Mouse (Mus musculus): Measurements from ENCODE around the gene Cd300lg.
A peak's percentile ranks its signal among the peaks of the same experiment; 100 is the strongest.

Gene Cd300lg

DNA sequence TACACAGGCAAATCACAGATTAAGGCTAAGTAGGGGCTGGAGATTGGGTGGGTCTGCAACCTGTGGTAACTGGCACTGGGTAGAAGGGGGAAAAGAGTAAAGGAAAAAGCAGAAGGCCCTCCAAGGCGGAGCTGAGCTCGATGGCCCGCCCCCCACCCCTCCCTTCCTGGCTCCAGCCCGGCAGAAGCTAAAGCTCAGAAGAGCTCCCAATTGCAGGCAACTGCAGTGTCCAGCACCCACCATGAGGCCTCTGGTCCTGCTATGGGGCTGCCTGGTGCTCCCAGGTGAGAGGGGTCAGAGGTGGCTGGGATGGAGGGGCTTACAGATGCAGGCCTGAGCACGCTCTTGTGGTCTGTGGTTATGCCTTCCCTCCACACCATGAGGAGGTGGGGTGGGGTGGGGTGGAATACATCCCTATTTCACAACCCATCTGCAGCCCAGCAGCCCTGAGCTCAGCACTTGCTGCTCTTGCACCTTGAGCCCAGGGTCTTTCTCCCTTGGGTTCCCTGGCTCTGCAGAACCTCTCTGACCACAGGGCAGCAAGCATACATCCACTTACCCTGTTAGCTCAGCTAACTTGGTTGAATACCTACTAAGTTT is at the start of gene Cd300lg:
Cd300lg (plus strand) TSS at position 160 of the 600 bp plus-strand sequence.
- no peak for DNase-seq

DNA sequence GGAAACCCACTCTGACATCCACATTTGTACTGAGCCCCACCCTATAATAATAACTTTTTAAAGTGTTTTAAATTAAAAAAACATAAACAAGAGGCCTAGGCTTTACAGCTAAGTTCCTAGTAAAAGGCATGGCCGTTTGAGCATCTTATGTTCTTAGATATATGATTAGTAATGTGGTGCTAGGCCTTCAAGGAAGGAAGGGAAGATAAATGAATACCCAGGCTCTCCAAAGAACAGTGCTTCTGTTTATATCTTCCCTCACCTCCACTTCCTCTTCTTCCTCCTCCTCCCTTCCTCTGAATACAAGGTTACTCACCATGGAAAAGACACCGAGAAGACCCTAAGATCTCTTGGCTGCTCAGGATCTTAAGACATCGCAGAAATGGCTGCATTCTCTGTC is 49.5 kb upstream of the Cd300lg start:
- no peak for DNase-seq

DNA sequence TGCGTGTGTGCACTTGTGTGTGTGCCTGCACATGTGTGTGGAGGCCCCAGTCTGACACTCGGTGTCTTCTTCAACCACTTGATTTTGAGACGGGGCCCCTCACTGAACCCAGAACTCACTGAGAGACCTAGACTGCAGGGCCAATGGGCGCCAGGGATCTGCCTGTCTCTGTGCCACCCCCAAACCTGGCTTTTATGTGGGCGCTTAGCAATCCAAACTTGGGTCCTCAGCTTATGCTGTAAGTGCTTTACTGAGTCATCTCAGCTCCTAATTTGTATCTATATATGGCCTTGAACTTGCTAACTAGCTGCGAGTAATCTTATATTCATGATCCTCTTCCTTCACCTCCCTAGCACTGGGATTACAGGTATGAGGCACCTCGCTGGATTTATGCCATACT is 48.9 kb upstream of the Cd300lg start:
- DNase-seq = no peak

- no peak for DNase-seq
These were observed 47.2 kb upstream of the Cd300lg start for GRCm38 (mm10) chr11:101994100-101994499.

DNA sequence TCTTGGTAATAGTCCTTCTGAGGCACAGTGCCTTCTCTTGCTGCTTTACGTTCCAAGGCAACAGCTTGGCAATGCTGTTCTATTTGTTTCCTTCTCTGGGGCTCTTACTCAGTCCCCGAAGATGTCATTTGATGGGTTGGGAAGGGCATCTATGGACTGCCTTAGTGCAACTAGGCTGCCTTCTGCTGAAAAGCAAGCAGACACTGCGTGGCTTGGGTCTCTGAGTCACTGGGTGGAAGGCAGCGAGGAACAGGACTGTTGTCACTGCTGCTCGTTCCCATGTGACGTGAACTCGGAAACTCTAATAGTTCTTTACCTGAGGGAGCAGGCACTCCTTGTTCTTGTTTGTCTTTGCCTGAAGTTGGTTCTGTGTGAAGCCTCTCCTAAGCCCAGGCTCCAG is 45.4 kb upstream of the Cd300lg start:
- DNase-seq = no peak

DNA sequence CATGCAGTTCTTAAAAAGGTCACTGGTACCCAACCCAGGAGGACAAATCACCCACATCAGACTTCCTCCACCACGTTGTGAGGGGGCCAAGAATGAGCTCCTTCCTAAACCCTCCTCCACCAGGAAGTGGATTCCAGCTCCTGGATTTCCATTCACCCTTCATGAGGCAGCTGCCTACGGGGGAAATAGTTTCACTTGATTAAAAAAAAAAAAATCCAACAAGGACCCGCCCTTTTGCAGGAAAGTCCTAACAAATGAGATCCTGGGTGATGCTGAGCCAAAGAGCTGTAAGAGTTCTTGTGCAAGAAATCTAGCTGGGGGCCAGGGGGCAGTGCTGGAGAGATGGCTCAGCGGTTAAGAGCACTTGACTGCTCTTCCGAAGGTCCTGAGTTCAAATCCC is 43.1 kb upstream of the Cd300lg start:
- no peak for DNase-seq

DNA sequence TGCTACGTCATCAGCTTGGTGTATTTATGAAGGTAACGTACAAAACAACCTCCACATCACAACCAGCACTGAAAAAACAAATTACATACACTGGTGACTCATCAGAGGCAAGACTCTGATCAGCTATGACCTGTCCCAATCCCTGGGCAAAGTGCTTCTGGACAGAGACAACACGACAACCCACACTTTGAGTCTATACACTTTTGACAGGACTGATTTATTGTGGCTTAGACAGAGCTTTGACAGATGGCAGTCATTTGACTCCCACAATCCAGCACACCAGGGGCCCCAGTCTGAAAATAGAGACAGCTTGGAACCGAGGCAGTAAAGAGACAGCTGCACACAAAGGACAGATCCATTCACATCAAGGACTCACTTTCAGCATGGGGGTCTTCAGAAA is 41.8 kb upstream of the Cd300lg start:
- DNase-seq = no peak

GRCm38 (mm10) chr11:102004251-102004650 is 37.1 kb upstream of the Cd300lg start:
- no peak for DNase-seq

DNA sequence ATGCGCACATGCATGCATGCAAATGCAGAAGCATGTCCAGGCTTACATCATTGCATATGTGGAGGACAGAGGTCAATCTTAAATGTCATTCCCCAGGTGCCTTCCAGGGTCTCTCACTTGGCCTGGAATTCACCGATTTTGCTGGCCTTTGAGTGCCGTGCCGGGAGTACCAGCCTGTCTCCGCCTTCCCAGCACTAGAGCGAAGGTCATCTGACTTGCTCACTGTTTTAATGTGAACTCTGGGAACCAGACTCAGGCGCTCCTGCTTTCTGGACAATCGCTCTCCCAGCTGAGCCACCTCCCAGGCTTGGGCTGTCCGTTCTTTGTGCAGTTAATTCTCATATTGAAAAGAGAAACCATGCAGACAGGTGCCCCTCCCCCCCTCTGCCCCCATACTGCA is 35.0 kb upstream of the Cd300lg start:
- no peak for DNase-seq

DNA sequence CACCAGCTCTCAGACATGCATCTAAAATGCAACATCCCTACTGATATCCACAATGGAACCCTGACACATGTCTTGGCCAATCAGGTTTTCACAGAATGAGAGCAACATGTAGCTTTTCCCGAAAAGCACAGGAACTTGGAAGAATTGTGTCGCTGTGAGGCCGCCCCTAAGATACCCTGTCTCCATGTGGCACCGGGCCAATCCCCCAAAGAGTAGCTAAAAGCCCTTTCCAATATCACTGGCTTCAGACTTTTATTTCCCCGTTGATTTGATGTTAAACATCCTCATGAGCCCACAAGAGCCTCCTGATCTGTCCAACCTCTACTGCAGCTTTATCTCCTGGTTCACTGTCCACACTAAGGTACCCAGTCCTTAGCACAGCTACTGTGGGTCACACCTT is 34.6 kb upstream of the Cd300lg start:
- DNase-seq = no peak

DNA sequence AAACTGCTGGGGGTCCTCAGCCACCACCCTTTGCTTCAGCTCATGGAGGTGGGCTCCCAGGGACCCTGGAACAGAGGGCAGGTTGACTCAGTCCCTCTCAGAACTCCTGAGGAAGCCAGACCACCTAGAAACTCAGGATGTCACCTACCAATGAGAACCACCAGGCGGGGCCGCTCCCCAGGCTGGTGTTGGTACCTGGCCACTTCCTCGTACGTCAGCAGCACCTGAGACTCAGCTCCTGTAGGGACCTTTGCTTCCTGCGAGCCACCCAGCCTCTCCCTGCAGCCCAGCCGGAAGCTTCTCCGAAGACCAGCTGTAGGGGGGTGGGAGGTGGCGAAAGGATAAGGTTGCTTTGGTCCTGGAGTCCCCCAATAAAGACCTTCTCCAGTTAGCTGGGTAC is 32.9 kb upstream of the Cd300lg start:
- DNase-seq = no peak

DNA sequence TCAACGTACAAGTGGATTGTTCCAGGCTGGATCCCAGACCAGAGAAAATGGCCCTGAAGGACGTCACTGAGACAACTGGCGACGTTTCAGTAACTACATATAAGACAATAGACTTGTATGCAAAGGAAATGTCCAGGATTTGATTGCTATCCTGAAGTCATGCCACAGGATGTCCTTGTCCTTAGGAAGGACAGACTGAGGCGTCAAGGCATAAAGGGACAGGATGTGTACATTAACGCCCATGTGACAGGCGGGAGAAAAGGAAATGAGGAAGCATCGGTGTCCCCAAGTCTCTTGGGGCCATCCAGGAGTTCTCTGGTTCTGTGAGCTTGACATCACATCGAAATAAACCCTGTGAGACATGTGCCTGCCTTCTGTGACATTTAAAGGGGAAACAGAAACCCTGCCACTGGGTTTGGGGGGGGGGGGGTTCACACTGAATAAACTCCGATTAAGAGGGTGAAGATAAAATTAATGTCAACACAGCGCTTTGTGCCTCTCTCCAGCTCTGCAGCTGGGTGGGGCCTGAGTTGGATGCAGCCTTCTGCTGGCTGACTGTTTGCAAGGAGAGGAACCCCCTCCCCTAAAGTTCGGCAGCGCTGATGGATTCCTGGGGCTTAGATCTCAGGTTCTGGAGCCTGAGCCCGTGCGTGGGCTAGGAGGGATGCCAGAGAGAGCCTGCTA is 32.2 kb upstream of the Cd300lg start:
- peak; percentile 35 for DNase-seq

- no peak for DNase-seq
These were observed 31.2 kb upstream of the Cd300lg start for GRCm38 (mm10) chr11:102010140-102010539.

- no peak for DNase-seq
These were observed 29.8 kb upstream of the Cd300lg start for GRCm38 (mm10) chr11:102011510-102011909.

DNA sequence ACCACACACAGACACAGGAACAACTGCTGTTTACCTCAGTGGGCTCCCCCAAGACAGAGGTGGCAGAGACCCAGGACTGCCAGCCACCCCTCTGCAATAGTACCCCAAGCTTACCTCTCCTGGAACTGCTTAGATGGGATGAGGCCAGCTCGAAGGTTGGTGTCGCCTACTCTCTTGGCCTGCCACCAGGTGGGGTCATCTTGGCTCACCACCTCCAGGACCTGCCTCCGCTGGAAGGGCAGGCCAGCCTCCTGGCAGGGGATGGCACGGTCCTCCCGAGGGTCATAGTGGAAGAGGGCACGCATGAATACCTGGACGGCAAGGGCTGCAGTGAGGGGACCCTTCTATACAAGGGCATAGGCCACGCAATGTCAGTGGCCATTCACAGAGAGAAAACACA is 28.1 kb upstream of the Cd300lg start:
- no peak for DNase-seq

GRCm38 (mm10) chr11:102015472-102015871 is 25.8 kb upstream of the Cd300lg start:
- DNase-seq = no peak

DNA sequence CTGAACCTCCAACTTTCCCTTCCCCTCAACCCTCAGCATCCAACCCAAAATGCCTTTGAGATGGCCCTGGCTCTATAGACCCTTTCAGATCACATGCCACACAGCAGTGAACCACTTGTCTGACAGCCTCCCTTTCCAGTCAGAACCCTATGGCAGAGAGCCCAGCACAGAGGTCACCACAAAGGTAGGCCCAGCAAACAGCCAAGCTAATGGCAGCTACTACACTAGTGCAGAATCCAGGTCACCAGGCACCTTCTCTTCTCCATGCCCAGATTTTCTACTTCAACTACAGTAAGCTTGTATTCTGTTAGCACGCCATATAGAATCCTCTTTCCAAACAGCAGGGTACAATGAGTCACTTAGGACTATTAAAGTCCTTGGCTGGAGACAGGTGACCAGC is 25.2 kb upstream of the Cd300lg start:
- no peak for DNase-seq

DNA sequence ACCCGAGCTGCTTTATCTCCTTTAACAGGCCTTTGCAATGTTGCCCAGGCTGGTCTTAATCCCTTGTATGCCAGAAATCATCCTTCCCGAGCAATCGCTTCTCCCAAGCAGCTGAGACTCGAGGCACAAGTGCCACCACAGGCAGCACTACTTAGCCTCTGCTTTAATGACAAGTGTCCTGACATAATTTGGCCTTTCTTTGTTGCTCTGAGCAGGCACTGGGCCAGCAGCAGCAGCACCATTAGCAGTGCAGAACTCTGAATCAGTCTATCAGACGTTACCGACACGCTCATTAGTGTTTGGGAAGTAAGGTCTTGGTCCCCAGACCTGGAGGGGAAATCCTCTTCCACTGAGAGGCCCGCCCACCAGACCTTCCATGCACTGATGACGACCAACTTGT is 21.6 kb upstream of the Cd300lg start:
- DNase-seq = no peak

GRCm38 (mm10) chr11:102021196-102021595 is 20.1 kb upstream of the Cd300lg start:
- DNase-seq = no peak

GRCm38 (mm10) chr11:102023406-102023805 is 17.9 kb upstream of the Cd300lg start:
- DNase-seq = no peak

DNA sequence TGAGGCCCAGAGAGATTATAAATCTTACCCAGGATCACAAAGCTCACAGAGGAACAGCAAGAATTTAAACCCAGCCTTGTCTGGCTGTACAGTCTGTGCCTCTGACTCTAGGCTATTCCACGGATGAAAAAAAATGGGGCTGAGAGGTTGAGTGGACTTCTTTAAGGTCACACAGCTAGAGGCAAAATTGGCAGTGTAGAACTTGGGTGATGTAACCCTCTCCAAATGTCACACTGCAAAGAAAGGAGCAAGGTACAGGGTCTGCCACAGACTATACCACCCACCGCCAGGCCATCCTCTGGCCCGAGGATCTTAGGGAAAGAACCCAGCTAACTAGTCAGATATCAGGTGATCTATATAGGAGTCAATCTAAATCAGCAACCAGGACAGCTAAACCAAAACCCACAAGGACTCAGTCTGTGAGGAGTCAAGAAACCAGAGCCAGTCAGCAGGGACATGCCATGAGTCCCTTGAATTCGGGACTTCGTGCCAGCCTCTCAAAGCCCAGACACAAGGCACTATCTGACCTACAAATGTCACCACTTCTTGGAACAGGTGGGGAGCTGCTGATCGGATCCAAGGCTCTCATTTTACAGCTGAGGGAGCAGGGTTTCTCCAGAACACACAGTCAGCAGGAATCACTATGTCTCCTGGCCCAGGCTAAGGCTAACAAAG is 17.1 kb upstream of the Cd300lg start:
- DNase-seq = no peak

DNA sequence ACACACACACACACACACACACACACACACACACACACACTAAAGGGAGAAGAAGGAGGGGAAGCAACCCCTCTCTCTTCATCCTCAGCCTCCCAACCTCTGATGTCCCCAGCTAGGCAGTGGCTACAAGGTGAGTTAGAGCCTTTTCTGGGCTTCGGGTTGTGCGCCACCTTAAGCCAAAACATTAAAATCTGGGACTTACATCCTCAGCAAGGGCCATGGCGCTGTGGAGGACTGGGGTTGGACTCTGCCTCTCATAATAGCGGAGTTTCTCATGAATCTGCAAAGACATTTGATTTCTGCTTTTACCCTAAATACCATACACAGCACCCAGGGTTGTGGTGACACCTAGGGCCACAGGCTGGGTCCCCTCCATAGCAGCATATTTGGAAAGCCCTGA is 16.4 kb upstream of the Cd300lg start:
- no peak for DNase-seq

GRCm38 (mm10) chr11:102025354-102025753 is 16.0 kb upstream of the Cd300lg start:
- DNase-seq = no peak

DNA sequence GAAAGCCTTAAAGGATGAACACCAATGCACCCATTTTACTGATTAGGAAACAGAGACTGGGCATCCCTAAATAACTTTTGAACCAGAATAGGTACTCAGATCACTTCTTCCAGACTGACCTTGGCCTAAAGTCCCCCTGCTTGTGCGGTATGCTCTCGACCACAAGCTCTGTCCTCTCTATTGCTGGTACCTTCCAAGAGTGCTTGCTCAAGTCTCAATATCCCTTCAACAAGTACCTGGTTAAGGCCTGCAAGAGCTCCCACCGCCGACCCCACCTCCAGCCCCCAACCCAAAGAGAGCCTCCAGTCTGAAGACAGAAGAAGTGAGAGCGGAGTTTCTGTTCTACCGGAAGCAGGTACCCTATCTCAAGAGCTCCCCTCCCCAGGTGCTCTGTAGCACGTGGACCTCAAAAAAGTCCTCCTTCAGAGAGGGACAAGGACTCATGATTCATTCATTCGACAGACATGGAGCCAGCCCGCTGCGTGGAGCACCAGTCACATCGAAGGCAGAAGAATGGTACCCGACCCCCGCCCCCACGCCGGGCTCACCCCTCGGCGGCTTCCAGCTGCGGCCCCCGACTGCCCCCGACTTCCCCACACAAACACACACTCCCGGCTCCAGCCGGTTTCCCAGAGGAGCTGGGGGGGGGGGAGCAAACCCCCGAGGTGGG is 15.2 kb upstream of the Cd300lg start:
- DNase-seq = no peak

Measured in lung, postnatal 14 days (tissue).